Mouse (Mus musculus): ENCODE measurements around the gene Stil.

Gene Stil

DNA sequence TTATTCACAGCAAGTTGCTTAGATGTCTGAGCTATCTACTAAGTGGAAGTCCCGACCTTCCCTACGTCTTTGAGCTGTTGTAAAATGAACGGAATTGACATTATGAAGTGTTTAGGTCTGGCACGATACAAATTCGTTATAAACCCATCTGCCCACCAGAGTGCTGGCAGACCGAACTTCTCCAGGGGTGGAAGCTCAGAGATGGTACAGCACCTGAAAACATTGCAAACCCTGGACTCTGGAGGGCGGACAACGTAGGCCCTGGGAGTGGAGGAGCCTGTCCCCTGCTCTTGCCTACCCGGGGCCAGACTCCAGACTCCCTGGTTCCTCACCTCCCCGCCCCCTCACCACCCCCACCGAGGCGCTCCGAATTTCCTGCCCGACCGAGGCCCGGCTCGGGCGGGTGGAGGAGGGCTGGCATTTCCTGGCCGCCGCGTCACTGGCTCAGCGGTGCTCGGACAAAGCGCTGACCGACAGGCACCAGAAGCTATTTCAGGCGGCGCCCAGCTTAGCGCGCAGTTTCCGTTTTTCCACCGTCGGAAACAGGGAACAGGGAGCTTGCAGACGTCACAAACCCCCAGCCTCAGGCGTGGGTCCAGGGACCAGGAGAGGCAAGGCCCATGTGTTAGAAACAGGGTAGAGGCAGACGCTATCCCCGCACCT is 52.5 kb downstream of the Stil start:
- DNase-seq: peak; percentile 79

DNA sequence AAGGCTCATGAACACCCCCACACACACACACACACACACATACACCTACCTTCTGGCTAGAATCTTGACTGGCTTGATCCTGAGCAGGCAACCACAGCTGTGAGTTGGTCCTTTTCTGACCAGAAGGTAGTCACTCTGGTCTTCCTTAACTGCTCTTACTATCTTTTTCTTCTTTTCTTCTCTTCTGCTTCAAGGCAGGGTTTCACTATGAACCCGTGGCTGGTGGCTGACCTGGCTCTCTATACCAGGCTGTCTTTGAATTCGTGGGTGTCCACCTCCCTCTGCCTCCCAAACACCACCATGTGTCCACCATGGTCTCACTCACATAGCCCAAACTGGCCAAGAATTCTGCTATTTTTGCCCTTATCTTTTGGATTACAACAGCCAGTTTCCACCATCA is 55.1 kb downstream of the Stil start:
- no peak for DNase-seq

DNA sequence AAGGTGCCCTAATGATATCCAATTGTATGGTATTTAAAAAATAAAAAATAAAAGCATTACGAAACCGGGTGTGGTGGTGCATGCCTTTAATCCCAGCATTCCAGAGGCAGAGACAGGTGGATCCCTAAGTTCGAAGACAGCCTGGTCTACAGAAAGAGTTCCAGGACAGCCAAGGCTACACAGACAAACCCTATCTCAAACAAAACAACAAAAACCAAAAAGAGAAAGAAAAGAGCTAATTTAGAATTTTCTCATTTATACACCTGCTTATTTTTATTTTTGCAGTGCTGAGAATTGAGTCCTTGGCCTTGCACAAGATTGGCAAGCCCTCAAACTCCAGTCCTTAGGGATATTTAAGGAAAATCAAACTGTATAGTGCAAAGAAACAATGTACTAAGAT is 55.7 kb downstream of the Stil start:
- DNase-seq: no peak

DNA sequence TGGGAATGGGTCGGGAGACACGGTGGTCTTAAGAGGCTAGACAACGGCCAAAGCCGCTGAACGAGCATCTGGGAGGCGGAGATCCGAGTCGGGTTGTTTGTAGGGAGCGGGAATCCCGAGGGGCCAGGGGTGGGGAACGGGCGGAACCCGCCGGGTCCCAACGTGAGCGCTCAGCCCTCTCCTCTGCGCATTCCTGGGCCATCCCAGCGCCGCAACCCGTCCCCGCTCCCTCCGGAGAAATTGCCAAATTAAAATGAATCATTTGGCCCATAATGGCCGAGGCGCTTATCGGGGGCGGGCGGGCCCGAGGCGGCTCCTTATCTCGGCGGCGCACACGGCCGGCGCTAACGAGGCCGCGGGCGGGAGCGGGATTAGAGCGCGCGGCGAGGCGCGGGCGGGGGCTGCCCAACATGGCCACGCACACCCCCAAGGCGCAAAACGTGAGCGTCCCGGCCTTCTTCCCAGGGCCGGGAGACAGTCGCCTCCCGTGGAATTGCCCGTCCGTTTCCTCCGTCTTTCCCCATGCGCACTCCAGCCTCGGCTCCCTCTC is 56.5 kb downstream of the Stil start, which contains the start of gene Tal1:
Tal1 (plus strand) TSS at position 56 of the 550 bp plus-strand sequence.
- peak; percentile 71 for DNase-seq

DNA sequence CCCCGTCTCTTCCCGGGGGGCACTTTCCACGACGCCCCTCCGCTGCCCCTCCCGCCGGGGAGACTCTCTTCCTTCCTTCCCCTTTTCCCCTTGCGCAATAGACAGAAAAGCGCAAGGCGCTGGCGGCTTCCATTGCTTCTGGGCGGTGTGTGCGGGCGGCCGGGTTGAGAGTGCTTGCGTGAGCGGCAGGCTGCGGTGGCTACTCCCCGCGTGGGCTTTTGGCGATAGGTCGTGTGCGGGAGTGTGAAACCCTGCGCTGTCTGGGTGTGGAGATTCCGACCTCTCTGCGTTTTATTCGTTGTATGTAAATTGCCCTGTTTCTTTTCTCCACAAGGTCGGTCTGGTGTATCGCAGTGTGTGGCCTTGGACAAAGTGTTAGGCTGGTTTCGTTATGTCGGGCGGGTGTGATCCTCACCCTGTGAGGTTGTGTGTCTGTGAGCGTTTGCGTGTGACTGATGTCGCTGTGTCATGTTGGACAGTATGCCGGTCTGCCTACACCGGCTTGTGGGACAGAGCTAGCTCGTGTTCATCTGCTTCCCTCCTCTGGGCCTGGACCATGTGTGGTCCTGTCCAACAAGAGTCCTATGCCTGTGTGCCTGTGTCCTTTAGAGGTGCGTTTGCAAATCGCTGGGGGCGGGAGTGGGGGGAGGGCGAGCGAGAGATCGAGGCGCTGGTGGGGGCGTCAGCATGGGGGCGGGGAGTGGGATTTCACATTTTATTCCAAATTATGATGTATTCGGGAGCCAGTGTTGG is 57.1 kb downstream of the Stil start:
- DNase-seq: peak; percentile 55

DNA sequence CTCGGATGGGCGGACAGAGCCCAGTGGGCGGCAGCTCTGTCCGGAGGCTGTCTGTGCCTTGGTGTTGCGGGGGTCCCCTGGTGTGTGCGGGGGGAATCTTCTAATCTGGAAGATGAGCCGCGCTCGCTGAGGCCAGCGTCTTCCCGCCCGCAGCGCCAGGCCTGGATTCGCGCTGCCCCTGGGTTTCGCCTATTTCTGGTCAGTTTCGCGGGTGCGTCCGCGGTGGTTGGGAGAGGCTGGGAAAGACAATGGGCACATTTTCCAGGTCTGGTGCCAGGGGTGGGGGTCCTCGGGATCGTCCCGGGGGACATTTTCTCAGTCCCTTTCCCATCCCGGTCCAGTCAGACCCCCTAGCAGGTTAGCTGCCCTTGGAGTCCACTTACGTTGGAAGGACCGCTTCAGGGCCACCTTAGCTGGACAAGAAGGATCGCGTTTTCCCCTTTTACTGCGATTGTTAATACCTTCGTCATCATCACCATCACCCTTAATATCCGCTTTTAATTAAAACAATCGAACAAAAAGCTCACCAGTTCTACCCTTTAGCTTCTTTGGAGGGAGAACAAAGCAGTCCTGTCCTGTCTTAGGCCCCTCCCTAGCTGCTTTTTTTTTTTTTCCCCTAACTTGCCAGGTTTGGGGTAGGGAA is 57.8 kb downstream of the Stil start:
- peak; percentile 50 for DNase-seq

DNA sequence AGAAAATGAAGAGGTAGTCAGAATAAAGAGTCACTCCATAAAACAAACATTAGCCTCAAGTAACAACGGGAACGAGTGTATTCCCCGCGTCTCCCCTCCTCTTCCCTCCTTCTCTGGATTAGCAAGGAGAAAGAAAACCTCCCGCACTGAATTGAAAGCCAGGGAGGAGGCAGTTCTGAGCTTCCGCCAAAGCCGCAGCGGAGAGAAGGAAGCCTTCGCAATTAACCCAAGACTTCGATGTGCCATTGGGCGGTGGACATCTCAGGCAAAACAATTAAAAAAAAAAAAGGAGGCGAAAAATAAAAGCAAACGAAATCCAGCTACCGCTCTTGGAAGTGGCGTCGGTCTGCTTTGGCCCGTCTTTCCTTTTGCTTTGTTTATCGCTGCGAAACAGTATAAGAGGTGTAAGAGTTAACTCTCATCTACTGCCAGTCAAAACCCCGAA is 58.4 kb downstream of the Stil start:
- peak; percentile 43 for DNase-seq

DNA sequence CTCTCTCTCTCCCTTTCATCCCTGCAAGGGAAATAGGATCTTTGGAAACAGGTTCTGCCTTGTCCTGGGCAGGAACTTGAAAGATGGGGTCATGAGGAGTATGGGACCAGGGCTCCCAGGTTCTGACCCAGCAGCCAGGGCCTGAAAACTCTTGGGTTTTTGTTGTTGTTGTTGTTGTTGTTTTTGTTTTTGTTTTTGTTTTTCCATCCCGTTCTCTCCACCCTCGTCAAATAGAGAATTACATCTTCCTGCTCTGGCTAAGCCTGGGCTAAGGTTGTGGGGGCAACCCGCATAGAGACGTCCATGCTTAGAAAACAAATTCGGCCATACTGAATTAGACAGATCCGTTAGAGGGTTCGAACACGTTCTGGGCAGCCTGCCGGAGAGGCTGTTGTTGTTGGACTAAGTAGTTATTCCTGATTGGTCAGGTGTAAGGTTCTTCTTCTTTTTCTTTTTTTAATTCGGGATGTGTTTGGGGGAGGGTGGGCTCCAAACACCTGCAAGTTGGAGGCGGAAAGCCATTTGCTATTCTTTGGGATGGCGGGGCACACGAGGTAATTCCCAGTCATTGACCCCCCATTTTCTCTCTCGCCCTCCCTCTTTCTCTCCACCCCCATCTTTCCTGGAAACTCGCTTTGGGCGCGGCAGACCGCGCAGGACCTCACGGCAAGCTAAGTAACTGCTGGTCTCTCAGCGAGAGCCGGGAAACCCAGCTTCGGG is 59.1 kb downstream of the Stil start:
- peak; percentile 30 for DNase-seq

DNA sequence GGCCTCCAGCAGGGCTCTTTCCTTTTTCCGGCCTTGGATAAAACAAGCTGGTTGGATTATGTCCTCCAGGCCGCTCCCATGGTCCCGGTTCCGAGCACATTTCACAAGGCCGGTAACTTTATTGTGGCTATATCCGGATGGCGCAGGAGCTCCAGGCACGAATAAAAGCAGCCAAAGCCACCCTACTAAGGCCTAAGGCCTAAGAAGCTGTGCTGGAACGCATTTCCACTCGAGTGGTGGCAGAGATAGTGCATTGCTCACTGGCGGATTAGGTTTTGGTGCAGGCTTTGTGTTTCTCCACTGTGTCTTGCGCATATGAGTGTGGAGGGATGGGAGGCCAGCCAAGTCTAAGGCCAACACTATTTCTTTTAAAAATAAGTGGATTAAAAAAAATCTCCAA is 59.9 kb downstream of the Stil start:
- peak; percentile 20 for DNase-seq

DNA sequence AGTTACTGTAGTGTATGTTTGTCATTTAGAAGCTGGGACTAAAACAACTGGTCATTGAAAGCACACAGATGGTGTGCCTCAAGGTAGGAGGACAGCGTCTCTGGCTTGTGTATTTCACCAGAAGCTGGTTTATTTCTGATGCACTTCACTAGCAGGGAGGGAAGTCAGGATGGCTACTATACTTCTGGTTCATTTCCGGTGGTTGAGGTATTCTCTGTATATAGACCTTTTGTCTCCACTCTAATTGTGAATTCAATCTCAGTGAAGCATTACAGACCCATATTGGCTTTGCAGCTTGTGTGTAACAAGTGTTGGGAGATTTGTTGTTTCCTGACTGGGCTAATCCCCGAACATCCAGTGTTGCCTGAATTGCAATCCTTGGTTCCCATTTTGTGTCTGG is 60.8 kb downstream of the Stil start:
- DNase-seq: no peak

DNA sequence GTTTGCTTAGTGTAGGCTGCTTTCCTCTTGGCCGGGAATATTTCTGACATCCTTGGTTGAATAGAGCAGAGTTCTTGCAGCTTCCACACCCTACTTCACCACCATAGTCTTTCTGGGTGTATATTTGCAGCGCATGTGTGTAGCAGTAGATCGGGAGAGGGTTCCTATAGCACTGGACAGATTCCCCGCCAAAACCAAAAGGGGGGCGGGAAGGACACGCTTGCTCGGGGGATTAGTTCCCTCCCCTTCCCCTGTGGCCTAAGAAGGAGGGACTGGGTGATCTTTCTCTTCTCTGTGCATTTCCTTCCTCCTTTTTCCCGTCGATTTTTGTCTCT is 62.5 kb downstream of the Stil start:
- peak; percentile 22 for DNase-seq

DNA sequence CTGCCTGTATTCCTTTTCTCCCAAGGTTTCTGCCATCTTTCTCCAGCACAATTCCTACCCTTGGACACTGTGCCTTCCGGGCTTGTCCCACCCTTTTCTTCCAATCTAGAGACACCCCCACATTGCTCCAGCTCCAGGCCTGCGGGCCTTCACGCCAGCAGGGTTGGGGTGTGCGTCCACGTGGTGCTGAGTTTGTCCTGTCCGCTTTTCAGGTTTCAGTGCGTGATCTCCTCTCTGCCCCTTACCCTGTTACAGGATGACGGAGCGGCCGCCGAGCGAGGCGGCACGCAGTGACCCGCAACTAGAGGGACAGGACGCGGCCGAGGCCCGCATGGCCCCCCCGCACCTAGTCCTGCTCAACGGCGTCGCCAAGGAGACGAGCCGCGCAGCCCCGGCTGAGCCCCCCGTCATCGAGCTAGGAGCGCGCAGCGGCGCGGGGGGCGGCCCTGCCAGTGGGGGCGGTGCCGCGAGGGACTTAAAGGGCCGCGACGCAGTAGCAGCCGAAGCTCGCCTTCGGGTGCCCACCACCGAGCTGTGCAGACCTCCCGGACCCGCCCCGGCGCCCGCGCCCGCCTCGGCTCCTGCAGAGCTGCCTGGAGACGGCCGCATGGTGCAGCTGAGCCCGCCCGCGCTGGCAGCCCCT is 63.0 kb downstream of the Stil start:
- peak; percentile 77 for DNase-seq

DNA sequence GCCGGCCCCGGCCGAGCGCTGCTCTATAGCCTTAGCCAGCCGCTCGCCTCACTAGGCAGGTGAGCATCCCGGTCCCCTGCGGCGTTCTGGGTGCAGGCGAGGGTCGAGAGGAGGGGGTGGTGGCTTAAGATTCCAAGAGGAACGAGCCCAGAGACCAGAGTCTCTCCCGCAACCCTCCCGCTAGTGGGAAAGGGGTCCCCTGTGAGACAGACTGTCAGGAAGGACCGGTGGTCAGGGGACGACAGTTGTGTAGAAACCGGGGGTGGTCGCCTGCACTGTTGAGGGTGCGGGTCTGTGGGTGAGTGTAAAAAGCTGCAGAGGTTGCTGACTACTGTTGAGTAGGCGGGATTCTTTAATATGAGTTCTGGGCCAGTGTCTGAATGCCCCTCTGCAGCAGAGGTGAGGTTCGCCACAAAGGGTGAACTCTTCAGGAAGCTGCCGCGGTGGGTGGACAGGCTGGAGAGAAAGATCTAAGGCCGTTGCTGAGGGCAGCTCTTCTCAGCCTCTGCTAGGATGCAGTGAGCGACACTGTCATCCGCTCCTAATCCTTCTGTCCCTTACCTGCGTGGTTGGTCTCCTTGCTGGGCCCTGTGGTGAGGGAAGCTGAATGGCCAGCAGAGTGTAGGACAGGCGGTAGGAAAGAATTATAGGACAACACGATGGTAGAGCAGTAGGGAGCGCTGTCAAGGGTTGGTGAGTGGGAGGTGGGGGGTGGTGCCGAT is 63.7 kb downstream of the Stil start:
- peak; percentile 10 for DNase-seq

DNA sequence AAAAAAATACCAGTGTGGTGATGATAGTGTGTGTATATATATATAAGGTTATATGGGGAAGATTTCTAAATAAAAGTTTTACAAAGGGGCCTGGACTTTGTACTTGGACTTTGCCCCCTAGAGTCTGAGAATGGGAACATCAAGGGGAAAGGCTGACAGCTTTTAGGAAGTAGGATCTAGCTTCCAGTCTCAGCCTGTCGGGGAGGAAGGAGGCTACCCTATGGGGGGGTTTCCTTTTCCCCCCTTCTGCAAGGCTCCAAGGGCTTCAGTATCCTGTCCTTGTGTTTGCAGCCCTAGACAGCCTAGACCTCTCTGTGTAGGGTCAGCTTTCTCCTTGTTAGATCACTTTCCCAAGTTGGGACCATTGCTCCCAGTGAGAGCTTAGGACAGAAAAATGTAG is 71.7 kb downstream of the Stil start:
- DNase-seq: no peak

DNA sequence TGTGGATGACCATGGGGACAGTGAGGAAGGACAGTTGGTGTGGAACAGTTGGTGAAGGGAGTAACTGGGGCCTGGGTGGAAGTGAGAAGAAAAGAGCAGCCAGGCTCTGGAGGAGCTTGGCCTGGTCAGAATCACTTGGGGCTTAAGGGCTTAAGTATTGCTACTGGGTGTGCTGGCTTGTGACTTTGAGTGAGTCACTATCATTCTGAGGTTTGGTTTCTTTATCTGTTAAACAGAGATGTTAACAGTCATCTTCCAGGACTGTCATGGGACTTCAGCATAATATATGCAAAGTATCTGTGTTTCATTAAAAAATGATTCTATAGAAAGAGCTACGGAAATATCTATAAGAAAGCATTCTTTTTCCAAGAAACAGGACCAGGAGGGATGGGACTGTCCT is 74.8 kb downstream of the Stil start:
- DNase-seq: no peak

DNA sequence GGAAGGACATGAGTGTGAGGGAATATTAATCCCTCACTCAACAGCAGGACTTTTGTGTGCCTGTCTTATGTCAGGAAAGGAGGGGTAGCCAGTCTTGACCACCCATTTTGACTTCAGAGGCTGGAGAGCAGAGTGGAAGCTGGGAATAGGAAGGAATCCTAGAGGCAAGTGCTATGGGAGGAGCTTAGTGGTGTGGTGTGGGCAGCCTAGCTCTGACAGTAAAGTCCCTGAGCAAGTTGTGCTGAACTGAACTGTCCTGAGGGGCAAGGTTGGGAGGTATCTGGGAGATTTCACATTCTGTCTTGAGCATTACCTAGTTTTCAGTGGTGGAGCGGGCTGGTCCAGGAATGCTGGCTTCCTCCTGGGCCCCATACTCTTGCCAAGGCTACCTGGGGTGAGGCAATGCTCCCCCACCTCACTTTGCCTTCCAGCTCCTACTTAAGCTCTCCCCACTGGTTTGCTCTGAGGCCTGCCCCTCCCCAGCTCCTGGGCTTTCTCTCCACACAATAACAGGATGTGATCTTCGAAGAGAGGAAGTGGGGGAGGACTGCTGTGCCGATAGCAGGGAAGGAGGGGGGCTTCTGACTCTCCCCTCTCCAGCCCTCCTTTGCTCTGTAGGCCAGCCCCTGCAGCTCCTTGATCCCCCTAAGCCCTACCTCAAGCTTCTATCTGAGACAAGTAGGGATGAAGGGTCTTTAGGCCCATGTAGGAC is 75.4 kb downstream of the Stil start:
- DNase-seq: no peak

DNA sequence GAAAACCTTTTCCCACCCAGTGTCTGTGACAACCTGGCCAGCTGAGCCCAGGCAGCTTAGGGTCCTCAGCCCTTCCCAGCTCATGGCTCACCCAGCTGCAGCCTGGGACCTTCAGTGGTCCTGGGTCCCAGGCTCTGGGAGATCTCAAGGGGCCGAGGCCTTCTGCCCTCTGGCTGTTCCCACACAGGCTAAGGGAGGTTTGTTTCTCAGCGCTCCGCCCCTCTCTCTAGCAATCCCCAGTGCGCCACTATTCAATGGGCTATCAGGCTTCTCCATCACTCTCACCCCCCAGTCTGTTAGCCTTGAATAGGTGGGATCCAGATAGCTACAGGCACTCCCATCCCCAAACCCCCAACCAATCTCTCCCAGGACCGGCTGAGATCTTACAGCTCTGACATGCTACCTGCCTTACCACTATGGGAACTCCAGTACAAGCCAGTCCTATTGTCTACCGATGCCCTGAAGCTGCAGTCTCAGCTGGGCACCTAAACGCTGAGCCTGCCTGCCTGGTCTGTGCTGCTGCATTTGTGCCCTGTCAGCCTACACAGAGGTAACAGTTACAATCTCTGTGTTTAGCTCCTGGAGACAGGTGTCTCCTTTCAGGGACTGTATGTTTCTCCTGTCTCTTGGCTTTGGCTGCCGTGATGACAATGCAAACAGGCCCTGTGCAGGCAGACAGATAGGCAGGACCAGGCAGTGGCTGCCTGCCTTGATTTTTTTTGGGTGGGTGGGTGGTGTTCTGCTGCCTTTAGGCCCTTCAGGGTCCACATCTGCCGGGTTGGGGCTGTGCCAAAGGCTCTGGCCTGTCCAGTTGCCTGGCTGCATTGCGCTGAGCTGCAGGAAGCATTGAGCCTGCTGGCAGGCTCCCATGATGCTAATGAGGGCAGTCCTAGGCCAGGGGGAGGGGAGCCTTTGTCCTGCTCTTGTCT is 79.2 kb downstream of the Stil start:
- DNase-seq: peak; percentile 77

DNA sequence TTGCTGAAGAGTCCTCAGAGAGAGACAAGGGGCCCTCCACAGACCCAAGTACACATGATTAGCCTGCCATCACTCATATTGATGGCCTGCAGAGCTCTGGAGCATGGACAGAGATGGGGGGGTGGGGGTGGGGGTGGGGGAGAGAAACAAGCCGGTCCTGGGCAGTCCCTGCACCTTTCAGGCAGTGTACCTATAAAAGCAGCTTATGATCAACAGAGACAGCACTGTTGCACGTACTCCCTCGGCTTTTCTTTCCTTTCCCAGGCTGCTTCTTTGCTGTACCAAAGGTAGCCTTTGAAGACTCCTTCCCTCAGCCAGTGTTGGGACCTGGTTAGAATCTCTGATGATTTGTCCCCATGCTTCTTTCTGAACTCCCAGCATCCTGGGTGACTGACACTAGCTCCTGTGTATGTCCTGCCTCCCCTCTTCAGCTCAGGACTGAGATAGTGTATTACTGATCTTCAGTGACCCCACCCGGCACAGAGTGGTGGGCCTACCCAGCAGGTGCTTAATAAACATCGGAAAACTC is 79.9 kb downstream of the Stil start:
- DNase-seq: no peak

DNA sequence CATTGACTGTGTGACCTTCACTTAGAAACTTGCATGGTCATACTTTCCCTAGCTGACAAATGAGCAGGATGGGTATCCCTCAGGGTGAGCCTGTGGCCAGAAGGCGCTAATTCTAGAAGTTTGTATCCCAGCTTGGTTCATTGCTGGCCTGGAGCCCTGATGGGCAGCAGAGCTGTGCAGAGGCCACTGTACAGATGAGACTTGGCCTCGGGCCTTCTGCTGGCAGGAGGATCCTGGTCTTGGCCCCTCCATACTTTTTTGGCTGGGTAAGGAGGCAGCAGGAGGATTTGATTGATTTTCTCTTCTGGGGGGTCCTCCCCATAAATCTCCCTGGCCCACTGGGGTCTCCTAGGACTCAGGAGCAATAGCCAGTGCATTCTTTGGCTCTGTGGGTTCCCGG is 83.1 kb downstream of the Stil start:
- no peak for DNase-seq

Measured in embryo, embryonic 11 days (tissue).